Comparison of ENCODE assay signal across 7 mouse cellular contexts in the genomic region with DNA sequence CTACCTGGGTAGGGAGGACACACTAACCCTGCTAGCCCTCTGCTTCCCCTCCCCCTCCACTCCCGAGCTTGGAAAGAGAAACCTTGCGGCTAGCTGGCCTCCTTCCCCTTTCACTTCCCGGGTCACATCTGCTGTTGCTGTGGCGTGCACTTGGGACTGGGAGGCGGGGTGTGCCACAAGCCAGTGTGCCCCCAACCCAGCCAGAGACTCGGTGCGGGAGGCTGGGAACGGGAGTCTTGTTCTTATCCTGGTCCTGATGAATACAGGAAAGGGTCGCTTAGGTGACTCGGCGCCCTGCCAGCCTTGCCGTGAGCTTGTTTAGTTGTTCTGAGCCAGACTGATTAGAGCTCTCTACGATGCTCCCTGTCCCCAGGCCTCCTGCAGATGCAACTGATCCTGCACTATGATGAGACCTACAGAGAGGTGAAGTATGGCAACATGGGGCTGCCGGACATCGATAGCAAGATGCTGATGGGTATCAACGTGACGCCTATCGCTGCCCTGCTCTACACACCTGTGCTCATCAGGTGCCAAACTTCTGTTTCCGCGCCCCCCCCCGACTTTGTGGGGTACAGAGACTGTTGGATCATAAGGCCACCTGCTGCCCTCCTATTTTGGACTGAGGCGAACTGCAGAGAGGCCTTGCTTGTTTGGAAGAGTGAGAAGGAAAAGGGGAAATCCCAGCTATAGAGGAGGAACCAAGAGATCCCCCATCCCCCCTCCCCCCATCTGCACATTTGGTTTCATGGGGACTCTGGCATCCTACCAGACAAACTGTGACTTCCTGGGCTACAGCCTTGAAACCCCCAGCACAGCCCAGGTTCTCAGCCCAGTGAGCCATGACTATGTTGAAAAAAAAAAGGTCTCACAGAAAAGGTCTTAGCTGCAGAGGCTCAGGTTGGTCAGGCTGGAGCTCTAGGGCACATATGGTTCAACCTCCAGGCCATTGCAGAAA. TPM values are rescaled to one million over a fixed set of nuclear protein-coding genes. Genes with fewer than 3 reads are reported as not detected.
A peak's percentile ranks its signal among the peaks of the same experiment; 100 is the strongest.
DNase-seq lines count a peak whose midpoint lies in the region; ATAC-seq and TF ChIP-seq lines count a peak whose summit lies in the region.

No protein-coding gene starts in this region.

- H3K27ac ChIP-seq in ES-Bruce4 (ENCODE audit: insufficient read depth, low read length) = no peak overlapping the region
- H3K27ac ChIP-seq in embryonic fibroblast, embryonic 13.5 days (ENCODE audit: insufficient read depth, low read length) = no peak overlapping the region

- TF ChIP-seq CTCF in ES-Bruce4 (IDR thresholded peaks at IDR 0.05; ENCODE audit: low read depth, low read length) = no peak
- TF ChIP-seq CTCF in embryonic fibroblast, embryonic 13.5 days (IDR thresholded peaks at IDR 0.05; ENCODE audit: borderline replicate concordance, insufficient read depth, low read length) = no peak

- TF ChIP-seq EP300 in ES-Bruce4 (IDR thresholded peaks at IDR 0.05; ENCODE audit: insufficient read depth, low read depth, low read length) = no peak

- H3K4me1 ChIP-seq in ES-Bruce4 (ENCODE audit: control insufficient read depth, insufficient read depth, low read length) = no peaks in the 10 kb centered on the region
- H3K4me1 ChIP-seq in embryonic fibroblast, embryonic 13.5 days (ENCODE audit: control insufficient read depth, insufficient read depth, low read length) = no peaks in the 10 kb centered on the region

- peak; percentile 55 for ATAC-seq in megakaryocyte progenitor cell, adult 5-6 weeks (replicated peaks; ENCODE audit: poor library complexity)

- H3K9ac ChIP-seq in ES-Bruce4 (ENCODE audit: low read depth, poor library complexity, severe bottlenecking) = peak overlapping the region; percentile 36

- DNase-seq in adrenal gland, postnatal 10 days = peak; percentile 78
- peak; percentile 60 to 71 for DNase-seq in heart, postnatal 14 days
- peak; percentile 79 to 86 for DNase-seq in kidney, postnatal 36 days
- peak; percentile 43 to 81 for DNase-seq in spleen, postnatal 10 days (ENCODE audit: low spot score in 2 of 2)

- no peaks in the 10 kb centered on the region for H3K36me3 ChIP-seq in ES-Bruce4 (ENCODE audit: control insufficient read depth, insufficient read depth, low read length, poor library complexity, severe bottlenecking)

- intact Hi-C loops in heart, postnatal 14 days (cut with DNase I) = loop anchor here (5.0 kb wide), 2 partner anchors 34 to 84 kb away; a partner anchor contains a TSS

- H3K27me3 ChIP-seq in ES-Bruce4 (ENCODE audit: control insufficient read depth, insufficient read depth, low read length, poor library complexity, severe bottlenecking) = no peaks in the 10 kb centered on the region

- H3K4me3 ChIP-seq in ES-Bruce4 (ENCODE audit: low read depth, low read length) = peak overlapping the region; percentile 63
- H3K4me3 ChIP-seq in embryonic fibroblast, embryonic 13.5 days (ENCODE audit: insufficient read depth, low read length) = peak overlapping the region; percentile 40

- H3K9me3 ChIP-seq in ES-Bruce4 (replicated peaks; ENCODE audit: control insufficient read depth, insufficient read depth, low read length, poor library complexity, severe bottlenecking) = no peaks in the 10 kb centered on the region

- no peak for TF ChIP-seq POLR2A in ES-Bruce4 (IDR thresholded peaks at IDR 0.05; ENCODE audit: insufficient read depth, low read length)
- 0 out of 2 replicates have a peak, but pooled peaks have one; percentile 43 for TF ChIP-seq POLR2A in embryonic fibroblast, embryonic 13.5 days (IDR thresholded peaks at IDR 0.05; ENCODE audit: low read depth, low read length)

RNA-seq across cellular contexts. Expression of a gene that starts 1.2 kb away (rescaled TPM):
- 12.1 and 13.5 TPM in 2 replicates for polyA plus RNA-seq in ES-Bruce4 (2011; ENCODE audit: insufficient read depth, insufficient read length, low read depth, missing spikeins)
- total RNA-seq in adrenal gland, postnatal 10 days (2021) = 10 to 100 TPM; 42.5 to 47.5 TPM
- polyA plus RNA-seq in embryonic fibroblast, embryonic 13.5 days (2011; ENCODE audit: insufficient read length, low read depth, missing spikeins) = 34.5 and 44.9 TPM in 2 replicates
- total RNA-seq in heart, postnatal 14 days (2021) = 10 to 100 TPM; 21.7 to 21.9 TPM
- 95.9 and 111 TPM in 2 replicates for total RNA-seq in megakaryocyte progenitor cell, adult 5-6 weeks (2015)
- 175 and 202 TPM in 2 replicates for total RNA-seq in megakaryocyte progenitor cell, adult 5-6 weeks (2017)

RNA-seq across cellular contexts. Expression of a gene that starts 6.6 kb away (rescaled TPM):
- 0.66 and 0.96 TPM in 2 replicates for polyA plus RNA-seq in ES-Bruce4 (2011; ENCODE audit: insufficient read depth, insufficient read length, low read depth, missing spikeins)
- 10 to 100 TPM; 50.9 to 71.0 TPM for total RNA-seq in adrenal gland, postnatal 10 days (2021)
- polyA plus RNA-seq in embryonic fibroblast, embryonic 13.5 days (2011; ENCODE audit: insufficient read length, low read depth, missing spikeins) = 3.8 and 4.3 TPM in 2 replicates
- 1 to 10 TPM; 2.6 to 3.2 TPM for total RNA-seq in heart, postnatal 14 days (2021)
- 5.0 and 6.9 TPM in 2 replicates for total RNA-seq in megakaryocyte progenitor cell, adult 5-6 weeks (2015)
- total RNA-seq in megakaryocyte progenitor cell, adult 5-6 weeks (2017) = 10.5 and 12.6 TPM in 2 replicates

RNA-seq across cellular contexts. Expression of a gene that starts 22.3 kb away (rescaled TPM):
- not detected in 2 replicates for polyA plus RNA-seq in ES-Bruce4 (2011; ENCODE audit: insufficient read depth, insufficient read length, low read depth, missing spikeins)
- total RNA-seq in adrenal gland, postnatal 10 days (2021) = under 1 TPM; 0.63 to 0.76 TPM
- polyA plus RNA-seq in embryonic fibroblast, embryonic 13.5 days (2011; ENCODE audit: insufficient read length, low read depth, missing spikeins) = not detected in 2 replicates
- under 1 TPM; 0.12 to 0.31 TPM for total RNA-seq in heart, postnatal 14 days (2021)
- total RNA-seq in megakaryocyte progenitor cell, adult 5-6 weeks (2015) = 0.32 and 0.71 TPM in 2 replicates
- total RNA-seq in megakaryocyte progenitor cell, adult 5-6 weeks (2017) = 0.04 and 0.27 TPM in 2 replicates

RNA-seq across cellular contexts. Expression of a gene that starts 23.6 kb away (rescaled TPM):
- polyA plus RNA-seq in ES-Bruce4 (2011; ENCODE audit: insufficient read depth, insufficient read length, low read depth, missing spikeins) = 91.7 and 112 TPM in 2 replicates
- 100 to 1,000 TPM; 409 to 436 TPM for total RNA-seq in adrenal gland, postnatal 10 days (2021)
- 97.0 and 108 TPM in 2 replicates for polyA plus RNA-seq in embryonic fibroblast, embryonic 13.5 days (2011; ENCODE audit: insufficient read length, low read depth, missing spikeins)
- 100 to 1,000 TPM; 438 to 441 TPM for total RNA-seq in heart, postnatal 14 days (2021)
- total RNA-seq in megakaryocyte progenitor cell, adult 5-6 weeks (2015) = 239 and 257 TPM in 2 replicates
- total RNA-seq in megakaryocyte progenitor cell, adult 5-6 weeks (2017) = 65.6 and 86.1 TPM in 2 replicates

RNA-seq across cellular contexts. Expression of a gene that starts 29.2 kb away (rescaled TPM):
- polyA plus RNA-seq in ES-Bruce4 (2011; ENCODE audit: insufficient read depth, insufficient read length, low read depth, missing spikeins) = 25.2 and 30.0 TPM in 2 replicates
- total RNA-seq in adrenal gland, postnatal 10 days (2021) = 10 to 100 TPM; 40.7 to 52.9 TPM
- 56.8 and 60.7 TPM in 2 replicates for polyA plus RNA-seq in embryonic fibroblast, embryonic 13.5 days (2011; ENCODE audit: insufficient read length, low read depth, missing spikeins)
- 10 to 100 TPM; 16.0 to 20.4 TPM for total RNA-seq in heart, postnatal 14 days (2021)
- total RNA-seq in megakaryocyte progenitor cell, adult 5-6 weeks (2015) = 122 and 178 TPM in 2 replicates
- total RNA-seq in megakaryocyte progenitor cell, adult 5-6 weeks (2017) = 208 and 211 TPM in 2 replicates
